Mouse (Mus musculus): ENCODE measurements around the gene Dhdh. TPM values are rescaled to one million over a fixed set of nuclear protein-coding genes. Genes with fewer than 3 reads are reported as not detected.
"Not testable (repeated sequence)": the region's sequence is repeated elsewhere in the genome, so short reads cannot be mapped to it uniquely, and the experiment has no call there.

The Dhdh gene
- total and polyA plus RNA-seq, 3 experiments, result 6.4 to 8.9 (median 8.2) TPM

- Histone ChIP-seq H3K4me3 (no peak overlapping the region), H3K27me3 (ENCODE audit: control insufficient read depth, insufficient read depth, low read length) (no peaks in the 10 kb centered on the region), H3K27ac (no peak overlapping the region), H3K4me1 (ENCODE audit: control insufficient read depth, insufficient read depth, low read length) (peaks cover 11% of the 10 kb centered on the region), H3K9ac (ENCODE audit: low read depth, low read length) (no peak overlapping the region), H3K36me3 (ENCODE audit: control insufficient read depth, insufficient read depth, low read length) (no peaks in the 10 kb centered on the region), H3K79me2 (replicated peaks; ENCODE audit: control insufficient read depth, insufficient read depth, low read length) (no peaks in the 10 kb centered on the region)
- WGBS, result 95% methylated on average over 12 of the region's 12 CpGs
- DNase-seq, result no peak
- intact Hi-C loops (cut with DNase I), result loop anchor here (10.0 kb wide), 1 partner anchor 340 kb away; no protein-coding TSS in a partner anchor
- TF ChIP-seq EP300 (IDR thresholded peaks at IDR 0.05; ENCODE audit: insufficient read depth, low read depth, low read length) (no peak), CTCF (IDR thresholded peaks at IDR 0.05) (no peak), POLR2A (IDR thresholded peaks at IDR 0.05; ENCODE audit: insufficient read depth, low read depth, low read length) (no peak)
Measured at GRCm38 (mm10) chr7:45465112-45465511, 23.5 kb downstream of the Dhdh start.

DNA sequence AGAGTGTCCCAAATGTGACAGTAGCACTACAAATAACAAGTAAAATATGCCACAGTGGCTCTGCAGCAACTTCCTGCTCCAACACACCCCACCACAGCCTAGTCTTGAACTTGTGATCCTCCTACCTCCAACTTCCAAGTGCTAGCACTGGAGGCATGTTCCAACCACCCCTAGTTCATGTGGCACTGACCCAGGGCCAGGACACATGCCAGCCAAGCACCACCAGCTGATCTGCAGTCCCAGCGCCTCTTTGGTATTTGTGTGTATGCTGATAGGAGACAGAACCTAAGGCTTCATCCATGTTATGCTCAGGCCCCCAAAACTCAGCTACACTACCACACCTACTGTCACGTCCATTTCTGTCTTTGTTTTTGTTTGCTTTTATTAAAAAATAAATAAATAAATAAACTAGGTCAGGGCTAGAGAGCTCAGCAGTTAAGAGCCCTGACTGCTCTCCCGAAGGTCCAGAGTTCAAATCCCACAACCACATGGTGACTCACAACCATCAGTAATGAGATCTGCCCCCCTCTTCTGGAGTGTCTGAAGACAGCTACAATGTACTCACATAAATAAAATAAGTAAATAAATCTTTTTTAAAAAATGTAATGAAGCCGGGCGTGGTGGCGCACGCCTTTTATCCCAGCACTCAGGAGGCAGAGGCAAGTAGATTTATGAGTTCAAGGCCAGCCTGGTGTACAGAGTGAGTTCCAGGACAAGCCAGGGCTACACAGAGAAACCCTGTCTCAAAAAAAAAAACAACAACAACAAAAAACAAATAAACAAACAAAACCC, 24.4 kb downstream of the Dhdh start:
- WGBS, result 93% methylated on average over 7 of the region's 7 CpGs
- no peaks in the 10 kb centered on the region for H3K79me2 ChIP-seq (replicated peaks; ENCODE audit: control insufficient read depth, insufficient read depth, low read length)
- H3K9ac ChIP-seq (ENCODE audit: low read depth, low read length), result no peak overlapping the region
- no peak overlapping the region for H3K4me3 ChIP-seq
- DNase-seq, result no peak
- H3K4me1 ChIP-seq (ENCODE audit: control insufficient read depth, insufficient read depth, low read length), result peaks cover 11% of the 10 kb centered on the region
- intact Hi-C loops (cut with DNase I), result loop anchor here (5.0 to 10.0 kb wide), 2 partner anchors 238 to 341 kb away; no protein-coding TSS in a partner anchor
- H3K27ac ChIP-seq, result no peak overlapping the region
- no peaks in the 10 kb centered on the region for H3K36me3 ChIP-seq (ENCODE audit: control insufficient read depth, insufficient read depth, low read length)
- H3K27me3 ChIP-seq (ENCODE audit: control insufficient read depth, insufficient read depth, low read length), result no peaks in the 10 kb centered on the region
- TF ChIP-seq EP300 (IDR thresholded peaks at IDR 0.05; ENCODE audit: insufficient read depth, low read depth, low read length), result no peak
- TF ChIP-seq CTCF (IDR thresholded peaks at IDR 0.05), result no peak
- no peak for TF ChIP-seq POLR2A (IDR thresholded peaks at IDR 0.05; ENCODE audit: insufficient read depth, low read depth, low read length)

GRCm38 (mm10) chr7:45462868-45463267, 25.7 kb downstream of the Dhdh start:
- peak; percentile 53 for TF ChIP-seq CTCF (IDR thresholded peaks at IDR 0.05)
- WGBS, result 77% methylated on average over 4 of the region's 4 CpGs
- not testable (repeated sequence) for H3K36me3 ChIP-seq (ENCODE audit: control insufficient read depth, insufficient read depth, low read length); DNase-seq; H3K79me2 ChIP-seq (replicated peaks; ENCODE audit: control insufficient read depth, insufficient read depth, low read length); H3K9ac ChIP-seq (ENCODE audit: low read depth, low read length); H3K27me3 ChIP-seq (ENCODE audit: control insufficient read depth, insufficient read depth, low read length); H3K4me3 ChIP-seq; H3K27ac ChIP-seq
- intact Hi-C loops (cut with DNase I), result loop anchor here (5.0 to 10.0 kb wide), 2 partner anchors 239 to 342 kb away; no protein-coding TSS in a partner anchor
- H3K4me1 ChIP-seq (ENCODE audit: control insufficient read depth, insufficient read depth, low read length), result peaks cover 11% of the 10 kb centered on the region

DNA sequence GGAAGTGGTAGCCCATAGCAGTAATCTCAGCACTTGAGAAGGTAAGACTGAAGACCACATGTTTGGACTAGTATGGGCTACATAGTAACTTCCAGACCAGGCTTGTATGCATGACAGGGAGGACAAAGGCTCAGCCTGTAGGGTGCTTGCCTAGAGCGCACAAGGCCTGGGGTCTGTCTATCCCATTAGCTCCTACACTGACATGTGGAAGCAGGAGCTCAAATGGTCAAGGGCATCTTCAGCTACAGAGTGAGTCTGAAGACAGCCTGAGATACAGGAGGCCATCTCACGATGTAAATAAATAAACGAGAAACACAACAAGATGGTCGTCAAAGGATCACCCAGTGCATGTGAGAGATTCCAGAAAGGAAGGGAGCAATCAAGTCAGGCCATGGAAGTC, 26.3 kb downstream of the Dhdh start:
- WGBS, result 85% methylated on average over 4 of the region's 4 CpGs

DNA sequence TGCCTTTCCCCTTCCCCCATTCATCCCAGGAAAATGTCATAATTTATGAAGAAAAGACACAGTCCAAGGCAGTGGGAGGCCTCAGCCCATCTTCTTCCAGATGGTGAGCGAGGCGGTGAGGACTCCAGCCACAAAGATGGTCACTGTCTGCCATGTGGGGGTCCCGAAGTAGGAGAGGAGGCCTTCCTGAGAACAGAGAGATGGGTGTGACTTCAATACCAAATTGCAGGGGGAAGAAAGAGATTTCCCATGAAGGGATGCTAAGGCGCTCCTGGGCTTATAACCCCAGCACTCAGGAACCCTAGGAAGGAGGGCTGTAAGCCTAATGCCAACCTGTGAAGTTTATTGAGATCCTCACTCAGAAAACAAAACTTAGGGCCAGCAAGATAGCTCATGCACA, 26.8 kb downstream of the Dhdh start:
- intact Hi-C loops (cut with DNase I), result loop anchor here (5.0 to 10.0 kb wide), 2 partner anchors 241 to 343 kb away; no protein-coding TSS in a partner anchor
- Histone ChIP-seq H3K4me1 (ENCODE audit: control insufficient read depth, insufficient read depth, low read length) (peaks cover 17% of the 10 kb centered on the region), H3K4me3 (no peak overlapping the region), H3K27me3 (ENCODE audit: control insufficient read depth, insufficient read depth, low read length) (no peaks in the 10 kb centered on the region), H3K79me2 (replicated peaks; ENCODE audit: control insufficient read depth, insufficient read depth, low read length) (no peaks in the 10 kb centered on the region), H3K9ac (ENCODE audit: low read depth, low read length) (no peak overlapping the region), H3K36me3 (ENCODE audit: control insufficient read depth, insufficient read depth, low read length) (peaks cover 12% of the 10 kb centered on the region), H3K27ac (no peak overlapping the region)
- TF ChIP-seq CTCF (IDR thresholded peaks at IDR 0.05) (no peak), POLR2A (IDR thresholded peaks at IDR 0.05; ENCODE audit: insufficient read depth, low read depth, low read length) (no peak), EP300 (IDR thresholded peaks at IDR 0.05; ENCODE audit: insufficient read depth, low read depth, low read length) (no peak)
- DNase-seq, result no peak
- 93% methylated on average over 4 of the region's 4 CpGs for WGBS

More for the DNA sequence above, 26.3 kb downstream of the Dhdh start:
- Histone ChIP-seq H3K27me3 (ENCODE audit: control insufficient read depth, insufficient read depth, low read length) (no peaks in the 10 kb centered on the region), H3K4me3 (no peak overlapping the region), H3K79me2 (replicated peaks; ENCODE audit: control insufficient read depth, insufficient read depth, low read length) (no peaks in the 10 kb centered on the region), H3K27ac (no peak overlapping the region), H3K4me1 (ENCODE audit: control insufficient read depth, insufficient read depth, low read length) (peaks cover 14% of the 10 kb centered on the region), H3K9ac (ENCODE audit: low read depth, low read length) (no peak overlapping the region), H3K36me3 (ENCODE audit: control insufficient read depth, insufficient read depth, low read length) (peaks cover 12% of the 10 kb centered on the region)
- intact Hi-C loops (cut with DNase I), result loop anchor here (5.0 to 10.0 kb wide), 2 partner anchors 240 to 342 kb away; no protein-coding TSS in a partner anchor
- DNase-seq, result no peak
- TF ChIP-seq EP300 (IDR thresholded peaks at IDR 0.05; ENCODE audit: insufficient read depth, low read depth, low read length) (no peak), POLR2A (IDR thresholded peaks at IDR 0.05; ENCODE audit: insufficient read depth, low read depth, low read length) (no peak), CTCF (IDR thresholded peaks at IDR 0.05) (no peak)

GRCm38 (mm10) chr7:45461326-45461725, 27.3 kb downstream of the Dhdh start:
- Histone ChIP-seq H3K4me1 (ENCODE audit: control insufficient read depth, insufficient read depth, low read length) (peaks cover 17% of the 10 kb centered on the region), H3K9ac (ENCODE audit: low read depth, low read length) (no peak overlapping the region), H3K4me3 (no peak overlapping the region), H3K79me2 (replicated peaks; ENCODE audit: control insufficient read depth, insufficient read depth, low read length) (no peaks in the 10 kb centered on the region), H3K27me3 (ENCODE audit: control insufficient read depth, insufficient read depth, low read length) (no peaks in the 10 kb centered on the region), H3K27ac (peak overlapping the region; percentile 96), H3K36me3 (ENCODE audit: control insufficient read depth, insufficient read depth, low read length) (peaks cover 12% of the 10 kb centered on the region)
- intact Hi-C loops (cut with DNase I), result loop anchor here (5.0 to 10.0 kb wide), 2 partner anchors 241 to 343 kb away; no protein-coding TSS in a partner anchor
- DNase-seq, result peak in 1 of 2 experiments; percentile 28
- WGBS, result 62% methylated on average over 5 of the region's 5 CpGs
- no peak for TF ChIP-seq POLR2A (IDR thresholded peaks at IDR 0.05; ENCODE audit: insufficient read depth, low read depth, low read length)
- no peak for TF ChIP-seq CTCF (IDR thresholded peaks at IDR 0.05)
